Mouse (Mus musculus) brain, embryonic 14.5 days (tissue): Measurements from ENCODE around the gene Fosb.

Experiments
- CTCF ChIP-seq: fragments of 200-500 bp; IDR thresholded peaks from 2 replicates; pipeline ENCODE4 v1.5.1; 2012; ENCODE audit warnings: inconsistent platforms, mild to moderate bottlenecking, moderate library complexity, borderline replicate concordance; ENCODE audit not compliant: insufficient read depth, insufficient read length; ENCODE audit errors: extremely low read depth
- POLR2A ChIP-seq: fragments of 200-500 bp; IDR thresholded peaks from 2 replicates; pipeline ENCODE4 v1.6.1; 2012; ENCODE audit warnings: mild to moderate bottlenecking, inconsistent platforms, borderline replicate concordance; ENCODE audit not compliant: poor library complexity, insufficient read depth, insufficient read length, severe bottlenecking; ENCODE audit errors: extremely low read depth

- no peak for TF ChIP-seq CTCF
- no peak for TF ChIP-seq POLR2A
Observed at GRCm38 (mm10) chr7:19341250-19341649, 31.4 kb upstream of the Fosb start.
